Mouse (Mus musculus): ENCODE measurements around the gene Ift57.

The Ift57 gene

DNA sequence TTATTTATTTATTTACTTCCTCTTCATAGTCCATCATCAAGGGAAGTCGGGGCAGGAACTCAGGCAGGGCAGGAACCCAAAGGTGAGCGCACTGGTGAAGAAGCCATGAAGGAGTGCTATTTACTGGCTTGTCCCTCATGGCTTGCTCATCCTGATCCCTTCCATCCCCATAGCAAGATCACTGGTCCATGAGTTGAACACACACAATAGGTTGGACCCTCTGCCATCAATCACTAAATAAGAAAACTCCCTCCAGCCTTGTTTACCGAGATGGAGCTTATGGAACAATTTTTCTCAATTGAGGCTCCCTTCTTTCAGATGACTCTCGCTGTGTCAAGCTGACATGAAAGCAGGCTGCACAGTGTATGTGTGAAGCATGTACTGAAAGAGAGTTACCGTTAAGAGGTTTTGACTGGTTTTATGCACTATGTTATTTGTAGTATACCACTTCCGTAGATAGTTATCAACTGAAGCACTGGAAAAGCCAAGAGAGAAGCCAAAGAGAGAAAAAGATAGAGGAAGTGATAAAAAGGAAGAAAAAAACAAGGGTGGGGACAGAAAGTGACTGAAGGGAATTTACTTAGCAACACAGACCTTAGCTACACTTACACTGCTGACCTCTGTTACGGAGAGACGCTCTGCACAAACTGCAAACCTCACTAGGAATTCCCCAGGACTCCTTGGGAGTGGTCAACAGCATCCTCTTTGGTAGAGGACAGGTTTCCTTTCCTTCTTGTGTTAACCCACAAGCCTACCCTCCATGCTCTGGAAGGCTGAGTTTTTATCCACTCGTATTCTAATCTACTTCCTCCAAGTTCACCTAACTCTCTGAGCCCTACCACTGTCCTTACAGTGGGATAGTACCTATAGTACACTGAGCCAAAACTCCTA lies 91.8 kb downstream of the Ift57 start:
- no peak for DNase-seq (ENCODE audit: extremely low read depth, low read depth)

DNA sequence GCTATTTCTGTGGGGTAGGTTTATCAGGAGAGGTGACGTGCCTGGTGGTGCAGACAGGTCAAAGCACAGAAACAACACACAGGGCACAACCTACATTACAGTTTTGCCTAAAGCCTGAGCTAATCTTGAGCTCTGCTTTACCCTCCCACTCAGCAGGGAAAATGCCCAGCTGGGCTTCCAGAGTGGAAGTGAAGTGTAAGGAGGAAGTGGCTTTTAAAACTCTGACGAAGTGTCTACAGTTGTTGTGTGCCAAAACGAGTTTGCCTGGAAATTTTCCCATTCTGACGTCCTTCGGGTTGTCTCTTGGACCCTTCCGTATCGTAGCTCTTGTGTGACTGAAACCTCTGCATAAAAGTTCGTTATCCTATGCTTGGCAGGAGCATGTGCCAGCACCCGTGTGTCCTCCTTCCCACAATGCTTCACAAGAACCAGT lies 93.4 kb downstream of the Ift57 start:
- DNase-seq (ENCODE audit: extremely low read depth, low read depth): no peak

DNA sequence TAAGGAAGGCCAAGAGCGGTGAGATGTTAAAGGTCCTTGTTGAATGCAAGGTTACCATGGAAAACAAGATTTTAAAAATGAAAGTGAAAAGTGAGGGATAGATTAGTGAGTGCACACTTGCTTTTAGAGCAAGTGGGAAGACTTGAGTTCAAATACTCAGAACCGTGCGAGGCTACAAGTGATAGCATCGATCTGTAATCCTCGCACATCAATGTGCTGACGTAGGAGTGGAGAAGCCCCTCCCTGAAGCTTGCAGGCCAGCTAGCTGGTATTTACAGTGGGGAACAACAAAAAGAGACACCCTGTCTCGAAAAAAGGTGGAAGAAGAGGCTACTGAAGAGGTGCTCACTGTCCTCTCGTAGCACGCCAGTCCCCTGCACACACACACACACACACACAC lies 94.6 kb downstream of the Ift57 start:
- no peak for DNase-seq (ENCODE audit: extremely low read depth, low read depth)

DNA sequence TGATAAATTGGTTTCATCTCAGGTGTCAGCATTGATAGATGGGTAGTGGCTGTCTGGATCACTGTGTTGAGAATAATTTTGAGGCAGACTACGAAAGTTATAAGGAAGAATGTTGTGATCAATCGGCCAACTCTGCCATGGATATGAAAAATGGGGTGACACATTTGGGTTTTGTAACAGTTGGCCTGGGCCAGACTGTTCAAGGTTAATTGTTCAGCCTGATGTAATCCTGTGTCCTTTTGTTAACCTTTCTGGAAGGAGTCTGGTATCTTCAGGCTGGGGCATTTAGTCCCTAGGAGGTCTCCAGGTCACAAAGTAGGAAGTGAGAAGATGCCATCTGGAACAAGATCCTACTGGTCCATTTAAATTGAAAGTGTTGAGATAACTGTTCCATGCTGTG lies 97.2 kb downstream of the Ift57 start:
- no peak for DNase-seq (ENCODE audit: extremely low read depth, low read depth)

GRCm38 (mm10) chr16:49796954-49797353 lies 97.9 kb downstream of the Ift57 start:
- no peak for DNase-seq (ENCODE audit: extremely low read depth, low read depth)

DNA sequence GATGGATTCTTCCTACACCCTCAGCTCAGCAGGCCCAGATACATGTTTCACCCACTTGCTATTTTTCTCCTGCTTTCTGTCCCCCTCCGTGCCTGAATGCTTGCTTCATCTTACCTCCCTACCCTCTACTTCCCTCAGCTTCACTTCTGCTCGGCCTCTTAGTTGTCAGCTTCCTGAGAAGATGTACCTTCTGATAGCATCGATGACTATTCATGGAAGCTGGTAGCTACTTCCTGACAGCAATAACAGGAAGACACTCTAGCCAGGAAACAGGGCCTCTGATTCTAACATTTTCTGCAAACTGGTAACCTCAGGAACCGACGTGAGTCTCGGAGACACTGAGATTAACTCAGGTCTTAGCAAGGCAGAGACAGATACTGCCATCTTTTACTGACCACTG lies 99.8 kb downstream of the Ift57 start:
- DNase-seq (ENCODE audit: extremely low read depth, low read depth): no peak

DNA sequence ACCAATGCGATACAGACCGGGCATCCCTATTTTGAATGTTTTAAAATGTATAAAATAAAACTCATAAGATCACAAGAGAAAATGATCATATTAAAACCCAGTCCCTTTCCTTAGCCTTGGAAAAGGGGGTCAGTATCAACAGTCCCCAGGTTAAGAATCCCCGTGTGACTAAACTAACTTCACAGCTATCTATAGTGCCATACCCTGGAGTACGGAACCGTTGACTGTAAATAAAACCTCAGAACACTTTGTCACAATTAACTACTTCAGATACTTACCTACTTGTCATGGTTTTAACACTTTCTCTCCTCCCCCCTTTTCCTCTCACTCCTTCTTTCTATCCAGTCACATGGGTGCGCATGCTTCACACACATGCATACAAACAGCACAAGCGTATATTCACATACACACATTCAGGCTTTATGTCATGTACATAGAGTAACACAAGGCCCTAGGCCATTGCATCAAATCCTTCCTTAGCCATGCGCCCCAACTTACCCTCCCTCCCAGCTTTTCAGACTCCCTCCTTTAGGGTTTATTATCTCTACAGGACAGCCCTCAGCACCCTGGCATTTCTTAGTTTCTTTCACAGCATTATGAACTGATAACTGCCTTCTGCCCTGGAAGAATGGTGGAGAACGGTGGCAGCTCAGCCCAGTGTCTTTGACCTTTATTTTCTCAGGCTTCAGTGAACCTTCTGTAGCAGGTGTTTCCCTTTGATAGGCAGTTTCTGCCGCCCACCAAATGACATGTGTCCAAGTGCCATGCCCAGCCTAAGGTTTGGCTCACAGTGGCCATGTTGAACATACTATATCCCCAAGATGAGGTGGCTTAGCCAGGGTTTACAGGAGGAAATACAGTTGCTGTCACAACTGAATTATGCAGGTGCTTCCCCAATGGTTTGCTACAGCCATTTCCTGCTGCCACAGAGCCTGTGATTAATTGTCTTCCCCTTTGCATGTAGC lies 100.8 kb downstream of the Ift57 start, which contains the start of gene Cd47:
TSS of gene Cd47 (plus strand) at position 937 of the 965 bp plus-strand sequence.
- DNase-seq (ENCODE audit: extremely low read depth, low read depth): peak; percentile 99

GRCm38 (mm10) chr16:49800996-49801395 lies 102.0 kb downstream of the Ift57 start:
- no peak for DNase-seq (ENCODE audit: extremely low read depth, low read depth)

GRCm38 (mm10) chr16:49801399-49801798 lies 102.4 kb downstream of the Ift57 start:
- no peak for DNase-seq (ENCODE audit: extremely low read depth, low read depth)

DNA sequence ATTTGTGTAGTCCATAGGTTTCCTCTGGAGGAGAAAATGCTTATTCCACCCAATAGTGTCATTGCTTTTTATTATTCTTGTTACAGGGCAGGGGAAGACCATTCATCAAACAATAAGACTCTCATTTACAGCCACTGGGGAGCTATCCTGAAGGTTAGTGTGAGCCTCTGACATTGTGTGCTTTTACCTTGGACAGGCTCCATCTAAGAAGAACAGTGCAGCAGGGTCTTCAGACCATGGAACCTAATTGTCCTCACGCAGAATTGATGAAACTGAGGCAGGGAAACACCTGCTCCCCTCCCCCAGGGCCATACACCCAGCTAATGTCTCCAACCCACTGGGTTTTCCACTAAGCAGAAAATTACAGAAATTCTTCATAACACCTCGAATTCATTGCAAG lies 104.0 kb downstream of the Ift57 start:
- DNase-seq (ENCODE audit: extremely low read depth, low read depth): no peak

DNA sequence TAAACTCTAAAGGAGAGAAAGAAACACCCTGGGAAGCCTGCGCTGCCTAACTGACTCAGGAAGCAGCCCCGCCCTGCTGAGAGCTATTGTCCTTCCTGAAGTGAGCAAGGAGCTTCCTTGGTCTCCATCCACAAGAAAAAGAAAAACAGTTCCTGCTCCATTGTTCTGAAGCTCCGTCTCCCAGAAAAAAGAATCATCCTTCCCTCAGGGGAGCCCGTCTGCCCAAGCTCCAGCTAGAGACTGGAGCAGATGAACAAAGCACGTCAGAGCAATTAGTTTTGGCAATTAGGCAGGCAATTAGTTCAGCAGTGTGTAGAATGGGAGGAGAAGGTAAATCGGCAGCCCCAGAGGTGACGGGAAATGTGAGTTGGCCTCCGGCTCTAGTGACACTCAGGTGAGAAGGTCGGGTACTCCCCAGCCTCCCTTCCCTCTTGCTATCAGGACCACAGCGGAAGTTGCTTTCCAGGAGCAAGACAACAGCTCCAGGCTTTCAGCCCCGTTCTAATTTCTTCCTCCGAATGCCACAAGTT lies 105.0 kb downstream of the Ift57 start:
- DNase-seq (ENCODE audit: extremely low read depth, low read depth): no peak

DNA sequence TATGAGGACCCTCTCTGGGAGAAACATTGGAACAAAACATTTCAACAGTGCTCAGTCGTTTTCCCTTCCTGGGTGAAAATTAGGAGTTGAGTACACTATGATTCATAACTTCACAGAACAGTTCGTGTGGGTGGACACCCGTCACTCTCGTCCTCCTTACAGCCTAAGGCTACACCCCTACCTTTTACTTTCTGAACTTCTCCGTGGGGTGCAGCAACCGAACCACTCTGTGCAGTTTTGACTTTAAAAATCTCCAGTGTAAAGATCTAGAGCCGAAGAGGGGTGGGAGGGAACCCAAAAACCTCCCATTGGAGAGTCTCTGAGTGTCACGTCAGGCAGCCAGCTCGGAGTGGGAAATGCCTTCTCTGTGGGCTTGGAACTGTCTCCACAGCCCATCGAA lies 107.9 kb downstream of the Ift57 start:
- no peak for DNase-seq (ENCODE audit: extremely low read depth, low read depth)

DNA sequence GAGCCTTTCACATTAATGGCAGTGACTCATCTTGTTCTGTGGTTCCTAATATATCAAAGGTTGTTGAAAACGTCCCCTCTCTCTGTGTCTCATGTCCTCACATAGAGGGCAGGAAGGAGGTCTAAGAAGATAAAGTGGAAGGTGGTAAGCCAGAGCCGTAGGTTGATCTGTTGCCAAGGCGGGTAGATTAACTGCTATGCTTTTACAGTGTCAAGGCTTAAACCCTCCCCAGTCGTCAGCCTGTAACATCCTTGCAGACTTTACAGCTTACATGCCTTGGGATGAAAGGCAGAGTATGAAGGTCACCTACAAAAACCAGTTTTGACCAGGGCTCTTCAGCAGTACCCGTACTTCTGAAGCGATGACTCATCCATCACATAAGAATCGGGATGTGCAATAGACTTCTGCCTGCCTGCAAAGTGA lies 108.4 kb downstream of the Ift57 start:
- peak; percentile 88 for DNase-seq (ENCODE audit: extremely low read depth, low read depth)

DNA sequence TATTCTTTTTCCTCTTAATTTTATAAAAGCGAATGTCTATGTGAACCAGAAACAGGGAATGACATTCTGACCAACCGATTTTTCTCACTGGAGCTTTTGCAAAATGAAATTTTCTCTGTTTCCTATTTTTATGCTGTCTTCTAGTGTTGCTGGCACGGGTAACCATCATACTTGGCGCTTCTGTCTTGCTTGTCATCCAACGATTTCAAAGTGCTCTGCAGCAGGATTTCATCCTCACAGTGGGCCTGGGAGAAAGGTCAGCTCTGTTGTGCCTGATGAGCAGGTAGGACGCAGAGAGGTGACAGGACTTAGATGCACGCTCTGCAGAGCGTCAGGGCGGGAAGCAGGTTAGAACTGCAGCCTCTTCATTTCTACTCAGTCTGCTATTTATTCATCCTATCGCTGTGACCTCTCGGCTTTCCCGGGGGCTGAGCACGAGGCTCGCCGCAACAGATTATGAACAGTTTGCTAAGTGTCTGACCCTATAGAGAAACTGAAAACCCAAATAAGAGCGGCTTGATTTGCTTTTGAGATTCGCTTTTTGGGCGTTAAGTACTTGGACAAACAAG lies 108.9 kb downstream of the Ift57 start:
- no peak for DNase-seq (ENCODE audit: extremely low read depth, low read depth)

- no peak for DNase-seq (ENCODE audit: extremely low read depth, low read depth)
These were observed 112.9 kb downstream of the Ift57 start for GRCm38 (mm10) chr16:49811897-49812296.

DNA sequence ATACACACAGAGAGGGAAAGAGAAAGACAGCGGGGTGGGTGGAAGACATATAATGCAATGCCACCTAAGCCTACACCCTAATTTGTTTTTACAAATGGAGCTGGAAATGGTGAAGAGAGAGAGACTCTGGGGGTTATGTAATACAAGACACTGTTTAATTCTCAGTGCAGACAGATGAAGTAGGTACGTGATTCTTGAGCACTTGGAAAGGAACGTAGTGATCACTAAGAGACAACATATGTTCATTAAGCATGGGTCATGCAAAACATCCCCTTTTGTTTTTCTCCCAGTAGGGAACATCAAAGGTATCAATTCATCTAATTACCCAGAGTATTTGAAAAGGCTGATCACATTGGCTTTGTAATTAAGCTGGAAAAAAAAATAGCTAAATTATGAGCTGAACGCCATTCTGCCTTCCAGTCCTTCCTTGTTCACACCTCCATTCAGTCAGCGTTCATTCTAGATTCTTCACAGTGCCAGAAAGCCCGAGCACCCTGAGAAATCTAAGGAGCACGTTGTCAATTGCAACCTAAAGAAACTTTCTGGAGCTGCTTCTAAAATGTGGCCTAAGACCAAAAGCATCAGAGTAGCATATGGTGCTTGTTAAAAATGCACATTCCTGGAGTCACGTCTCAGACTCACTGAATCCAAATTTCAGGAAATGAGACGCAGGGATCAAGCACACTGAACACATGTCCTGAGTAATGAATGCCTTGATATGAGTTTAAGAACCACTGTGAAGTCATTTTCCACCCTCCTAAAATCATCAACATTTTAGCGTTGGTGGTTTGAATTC lies 114.0 kb downstream of the Ift57 start:
- no peak for DNase-seq (ENCODE audit: extremely low read depth, low read depth)

GRCm38 (mm10) chr16:49814419-49814818 lies 115.4 kb downstream of the Ift57 start:
- no peak for DNase-seq (ENCODE audit: extremely low read depth, low read depth)

All from MEL-GATA-1-ER (cell line).